Mouse (Mus musculus): ENCODE measurements at regions not wholly inside any gene's neighbourhood (a gene's known extent, or its start where the extent isn't known, plus 50 kb on each side); places are given as distances from the start of the nearest gene placed in this dataset.

DNA sequence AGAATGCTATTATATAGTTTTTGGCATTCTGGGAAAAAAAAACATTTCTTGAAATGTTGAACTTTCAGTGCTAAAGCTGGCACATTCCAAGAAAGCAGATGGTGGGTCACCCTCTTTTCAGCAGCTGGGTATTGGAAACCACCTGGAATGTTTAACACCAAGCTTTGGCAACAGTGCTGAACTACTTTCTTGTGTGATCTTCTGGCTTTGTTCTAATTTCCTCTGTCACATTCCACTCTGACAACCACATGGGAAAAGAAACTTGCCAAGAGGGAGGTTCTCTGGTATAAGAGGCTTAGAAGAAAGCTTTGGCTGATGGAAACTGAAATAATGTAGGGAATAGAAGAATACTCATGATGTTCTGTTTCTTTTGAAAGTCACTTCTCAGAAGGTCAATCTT lies 920.4 kb upstream of the Tenm4 start:
- DNase-seq (ENCODE audit: low spot score in 2 of 2) = no peak
- intact Hi-C loops (cut with DNase I) = no loop called here

DNA sequence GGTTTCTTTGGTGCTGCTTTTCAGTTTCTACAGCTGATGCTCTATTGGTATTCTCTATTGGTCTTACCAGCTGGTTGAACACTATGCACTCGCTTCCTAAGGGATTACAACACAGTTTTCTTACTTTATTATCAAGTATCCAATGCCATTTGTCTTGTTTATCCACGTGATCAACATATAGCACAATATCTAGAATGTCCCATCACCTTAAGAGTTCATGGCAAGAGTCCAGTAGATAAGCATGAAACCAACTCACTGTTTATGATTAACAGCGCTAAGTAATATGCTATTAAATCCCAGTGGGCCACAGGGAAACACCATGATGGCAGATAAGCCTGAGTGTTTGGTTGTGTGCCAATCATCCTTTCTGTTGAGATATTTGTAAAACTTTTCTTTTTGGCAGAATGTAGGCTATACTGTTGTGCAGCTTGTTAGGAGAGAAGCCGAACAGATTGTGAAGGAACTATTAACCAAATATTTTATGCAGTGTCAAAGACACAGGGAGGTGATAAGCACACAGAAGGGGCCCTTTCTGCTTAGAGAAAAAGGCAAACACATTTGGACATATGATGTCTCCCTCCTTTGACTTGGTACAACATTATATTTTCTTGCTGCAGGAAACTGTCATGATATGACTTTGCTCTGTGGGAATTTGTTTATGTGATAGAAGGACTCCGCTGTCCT lies 917.0 kb upstream of the Tenm4 start:
- no peak for DNase-seq (ENCODE audit: low spot score in 2 of 2)
- intact Hi-C loops (cut with DNase I) = no loop called here

DNA sequence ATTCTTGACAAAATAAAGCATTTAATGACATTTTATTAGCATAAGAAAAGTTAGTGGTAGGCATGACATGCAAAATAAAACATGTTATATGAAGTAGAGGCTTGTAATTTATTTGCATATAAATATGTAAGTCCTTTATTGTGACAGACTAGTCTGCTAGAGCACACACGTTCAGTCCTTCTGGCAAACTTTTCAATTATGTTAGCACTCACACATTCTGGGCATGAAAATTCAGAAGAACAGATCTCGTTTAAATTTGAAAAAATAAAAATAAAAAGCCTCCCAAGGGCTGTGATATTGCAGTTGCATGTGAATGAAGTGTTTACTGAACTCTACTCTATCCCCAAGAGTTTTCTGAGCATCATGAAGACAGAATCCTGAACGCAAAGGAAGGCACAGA lies 916.1 kb upstream of the Tenm4 start:
- intact Hi-C loops (cut with DNase I) = no loop called here
- no peak for DNase-seq (ENCODE audit: low spot score in 2 of 2)

DNA sequence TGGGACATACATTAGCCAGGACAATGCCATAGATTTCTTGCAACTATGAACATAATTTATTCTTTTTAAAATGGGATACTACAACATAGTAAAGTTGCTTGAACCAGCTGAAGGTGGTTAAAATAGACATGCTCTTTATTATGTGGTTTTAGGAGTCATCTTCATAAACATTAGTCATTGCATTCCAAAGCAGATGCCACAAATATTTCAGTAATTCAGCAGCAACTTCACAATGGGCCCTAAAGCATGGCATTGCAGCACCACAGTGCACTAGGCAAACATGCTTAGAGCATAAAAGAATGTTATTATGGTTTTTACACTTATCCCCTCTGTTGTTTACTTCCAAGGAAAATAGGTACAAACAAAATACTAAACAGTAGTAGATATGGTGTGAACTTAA lies 915.3 kb upstream of the Tenm4 start:
- no peak for DNase-seq (ENCODE audit: low spot score in 2 of 2)
- intact Hi-C loops (cut with DNase I) = no loop called here

DNA sequence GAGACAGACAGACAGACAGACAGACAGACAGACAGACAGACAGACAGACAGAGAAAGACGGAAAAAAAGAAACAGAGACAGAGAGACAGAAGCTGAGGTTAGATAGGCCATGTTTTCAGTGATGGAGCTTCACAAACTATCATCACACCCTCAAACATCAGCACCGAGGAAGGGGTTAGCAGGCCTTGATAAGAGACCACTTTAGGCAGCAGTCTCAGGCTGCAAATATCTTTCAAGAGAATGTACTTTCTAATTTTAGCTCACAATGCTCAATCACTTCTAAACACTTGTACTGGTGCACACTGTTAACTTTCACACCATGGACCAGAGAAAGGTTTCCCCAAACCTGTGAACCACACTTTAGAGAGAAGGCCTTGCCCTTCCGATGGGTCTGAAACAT lies 908.1 kb upstream of the Tenm4 start:
- intact Hi-C loops (cut with DNase I) = no loop called here
- no peak for DNase-seq (ENCODE audit: low spot score in 2 of 2)

DNA sequence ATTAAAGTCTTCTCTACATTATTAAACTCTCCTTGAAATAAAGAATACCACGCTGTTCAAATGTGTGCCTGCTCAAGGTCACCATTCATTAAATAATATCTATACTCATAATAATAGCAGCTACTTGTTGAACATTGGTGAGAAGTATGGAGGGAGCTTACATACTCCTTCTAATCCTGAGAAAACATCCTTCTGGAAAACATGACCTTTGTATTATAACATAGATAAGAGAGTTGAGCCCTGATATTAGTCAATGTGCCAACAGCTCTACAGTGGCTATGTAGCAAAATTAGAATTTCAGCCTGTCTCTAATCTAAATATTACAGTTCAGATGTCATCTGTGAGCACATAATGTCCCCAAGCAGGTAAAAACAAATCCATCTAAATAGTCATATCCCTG lies 893.8 kb upstream of the Tenm4 start:
- intact Hi-C loops (cut with DNase I) = no loop called here

DNA sequence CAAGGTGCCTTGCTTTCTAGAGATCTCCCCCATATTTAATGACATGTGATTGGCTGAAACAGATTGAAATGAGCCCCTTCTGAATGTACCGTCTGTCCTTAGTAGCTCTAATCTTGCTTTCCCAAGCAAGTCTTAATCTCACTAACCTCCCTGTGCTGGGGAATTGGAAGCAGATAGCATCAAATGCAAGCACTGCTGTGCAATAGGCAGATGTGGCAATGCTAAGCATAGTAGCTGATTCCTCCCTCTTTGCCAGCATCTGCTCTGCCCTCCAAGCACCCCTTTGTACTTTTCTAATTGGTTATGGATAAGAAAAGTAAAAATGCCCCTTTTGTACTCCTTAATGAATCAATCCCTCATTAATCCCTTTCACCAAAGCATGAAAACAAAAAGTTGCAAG lies 857.4 kb upstream of the Tenm4 start:
- no peak for DNase-seq (ENCODE audit: low spot score in 2 of 2)
- intact Hi-C loops (cut with DNase I) = no loop called here

More for the DNA sequence above, 893.8 kb upstream of the Tenm4 start:
- DNase-seq (ENCODE audit: low spot score in 2 of 2) = no peak

DNA sequence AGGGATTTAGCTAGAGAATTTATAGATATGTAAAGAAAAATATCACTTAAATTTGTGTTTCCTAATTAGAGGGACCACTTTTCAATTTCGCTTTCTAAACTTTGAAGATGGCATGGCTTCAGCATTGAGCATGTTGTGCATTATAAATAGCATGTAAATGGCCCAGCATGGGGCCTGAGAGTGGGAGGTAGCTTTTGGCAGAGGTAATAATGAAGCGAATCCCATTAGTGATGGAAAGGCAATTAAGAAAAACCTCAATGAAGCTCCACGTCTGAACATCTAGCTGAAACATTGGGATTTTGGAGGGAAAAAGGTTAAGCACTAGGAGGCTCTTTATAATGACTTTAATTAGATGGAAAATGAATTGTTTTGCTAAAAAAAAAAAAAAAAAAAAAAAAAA lies 848.0 kb upstream of the Tenm4 start:
- intact Hi-C loops (cut with DNase I) = no loop called here
- DNase-seq (ENCODE audit: low spot score in 2 of 2) = peak in 1 of 2 experiments; percentile 3

DNA sequence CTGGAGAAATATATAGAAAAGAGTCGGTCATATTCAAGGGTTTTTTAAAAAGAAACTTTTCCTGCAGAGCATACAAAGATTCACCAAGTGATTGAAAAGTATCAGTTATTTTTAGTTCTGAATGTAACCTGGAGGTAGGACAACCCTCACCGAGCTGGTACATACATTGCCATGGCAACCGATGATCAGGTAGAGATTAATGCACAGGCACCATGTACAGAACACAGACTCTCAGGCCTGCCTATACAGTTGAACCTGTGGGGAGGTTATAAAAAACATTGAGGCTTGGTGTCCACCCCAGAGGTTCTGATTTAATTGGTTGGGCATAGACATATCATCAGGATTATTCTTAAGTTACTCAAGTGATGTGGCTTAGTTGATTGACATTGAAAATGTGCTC lies 846.1 kb upstream of the Tenm4 start:
- no peak for DNase-seq (ENCODE audit: low spot score in 2 of 2)
- intact Hi-C loops (cut with DNase I) = no loop called here

DNA sequence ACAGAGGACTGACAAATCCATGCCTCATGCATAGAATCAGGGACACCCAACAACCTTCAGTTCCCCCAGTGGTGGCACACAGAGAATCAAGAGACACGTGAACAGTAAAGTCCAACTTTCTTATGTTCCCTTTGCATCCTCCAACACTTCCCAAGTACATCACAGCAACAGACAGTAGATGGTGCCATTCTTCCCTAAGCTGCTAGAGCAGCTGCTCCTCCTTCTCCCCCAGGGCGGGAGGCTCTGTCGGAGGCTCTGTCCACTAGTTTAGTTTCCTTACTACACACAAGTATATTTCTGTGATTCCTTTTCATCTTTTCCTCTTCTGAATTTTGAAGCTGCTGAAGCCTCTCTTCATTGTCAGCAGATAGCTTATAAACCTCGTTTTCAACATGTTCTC lies 839.0 kb upstream of the Tenm4 start:
- DNase-seq (ENCODE audit: low spot score in 2 of 2) = peak in 1 of 2 experiments; percentile 19
- intact Hi-C loops (cut with DNase I) = no loop called here

DNA sequence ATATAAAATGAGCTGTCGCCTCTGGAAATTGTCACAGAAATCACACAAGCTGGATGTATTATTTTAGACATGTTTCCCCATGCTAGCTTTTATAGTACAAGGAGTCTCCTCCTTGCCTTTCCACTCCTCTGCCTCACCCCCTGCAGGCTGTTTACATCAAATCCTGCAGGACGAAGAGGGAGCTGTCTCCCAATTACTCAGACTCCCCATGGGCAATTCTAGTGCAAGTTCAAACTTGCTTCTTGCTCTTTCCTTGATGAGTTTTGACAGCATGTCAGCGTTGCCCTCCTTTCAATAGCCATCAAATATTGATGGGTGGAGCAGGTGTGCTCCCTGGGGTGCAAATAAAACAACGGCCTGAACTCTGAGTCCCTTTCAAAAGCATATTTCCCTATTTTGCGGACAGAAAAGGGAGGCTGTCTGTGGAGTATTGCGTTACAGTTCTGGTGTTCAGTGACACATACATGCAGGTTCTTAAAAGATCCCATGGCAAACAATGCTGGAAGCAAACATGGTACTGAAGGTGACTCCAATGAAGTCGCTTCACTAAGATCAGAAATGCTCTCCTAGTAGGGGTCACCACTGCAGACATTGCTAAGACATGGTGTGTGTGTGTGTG lies 820.8 kb upstream of the Tenm4 start:
- DNase-seq (ENCODE audit: low spot score in 2 of 2) = no peak
- intact Hi-C loops (cut with DNase I) = no loop called here

DNA sequence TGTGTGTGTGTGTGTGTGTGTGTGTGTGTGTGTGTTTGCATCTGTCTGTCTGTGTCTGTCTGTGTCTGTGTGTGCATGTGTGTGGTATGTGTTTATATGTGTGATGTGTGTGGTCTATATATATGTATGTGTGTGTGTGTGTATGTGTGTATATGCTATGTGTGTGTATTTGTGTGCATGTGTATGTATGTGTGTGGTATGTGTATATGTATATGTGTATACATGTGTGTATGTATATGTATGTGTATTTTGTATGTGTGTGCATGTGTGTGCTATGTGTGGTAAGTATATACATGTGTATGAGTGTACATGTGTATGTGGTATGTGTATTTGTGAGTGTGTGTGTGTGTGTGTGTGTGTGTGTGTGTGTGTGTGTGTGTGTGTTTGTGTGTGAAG lies 820.2 kb upstream of the Tenm4 start:
- intact Hi-C loops (cut with DNase I) = no loop called here

DNA sequence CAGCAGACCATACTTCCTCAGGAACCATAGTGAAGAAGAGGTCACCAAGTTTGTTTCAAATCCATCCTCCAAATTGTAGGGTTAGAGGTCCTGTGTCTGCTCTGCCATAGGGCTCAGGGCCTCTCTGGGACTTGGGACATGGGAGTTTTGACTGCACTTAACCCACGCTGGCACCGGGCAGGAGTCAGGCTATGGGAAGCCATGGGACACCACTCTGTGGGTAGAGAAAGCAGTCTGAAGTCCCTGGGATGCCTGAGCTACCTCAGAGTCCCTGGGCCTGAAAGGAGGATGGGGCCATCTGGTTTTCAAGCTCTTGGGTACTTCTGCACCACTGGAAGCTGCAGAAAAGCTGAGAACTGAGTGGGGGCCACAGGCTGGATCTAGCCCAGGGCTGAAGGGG lies 819.7 kb upstream of the Tenm4 start:
- intact Hi-C loops (cut with DNase I) = no loop called here
- DNase-seq (ENCODE audit: low spot score in 2 of 2) = no peak

More for the DNA sequence above, 820.2 kb upstream of the Tenm4 start:
- DNase-seq (ENCODE audit: low spot score in 2 of 2) = no peak

DNA sequence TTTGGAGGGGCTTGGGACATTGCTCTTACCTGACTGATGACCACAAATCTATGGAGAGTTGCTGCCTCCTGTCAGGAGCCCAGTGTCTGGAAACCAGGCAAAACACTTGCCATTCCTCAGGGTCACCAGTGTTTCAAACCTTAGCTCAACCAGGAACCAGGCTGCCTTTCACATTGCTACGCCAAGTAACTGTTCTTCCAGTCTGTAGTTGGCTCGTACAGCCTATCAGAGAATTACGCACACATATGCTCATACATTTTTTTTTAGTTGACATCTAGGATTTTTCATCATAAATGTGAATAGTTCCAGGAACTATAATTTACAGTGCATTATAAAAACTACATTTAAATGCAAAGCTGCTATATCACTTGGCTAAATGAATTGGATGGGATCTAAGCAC lies 818.9 kb upstream of the Tenm4 start:
- DNase-seq (ENCODE audit: low spot score in 2 of 2) = no peak
- intact Hi-C loops (cut with DNase I) = no loop called here

DNA sequence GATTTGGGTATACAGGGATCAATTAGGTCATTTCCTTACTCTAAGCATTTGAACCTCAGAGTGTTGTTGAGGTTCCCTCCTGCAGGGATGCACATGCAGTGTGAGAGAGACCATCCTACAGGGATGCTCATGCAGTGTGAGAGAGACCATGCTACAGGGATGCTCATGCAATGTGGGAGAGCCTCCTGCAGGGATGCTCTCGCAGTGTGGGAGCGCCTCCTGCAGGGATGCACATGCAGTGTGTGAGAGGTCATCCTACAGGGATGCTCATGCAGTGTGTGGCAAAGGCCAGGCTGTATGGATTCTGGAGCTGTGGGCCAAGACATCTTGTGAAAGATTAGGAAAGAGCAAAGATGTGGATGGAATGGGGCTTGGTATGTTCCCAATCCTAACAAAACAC lies 816.1 kb upstream of the Tenm4 start:
- DNase-seq (ENCODE audit: low spot score in 2 of 2) = no peak

DNA sequence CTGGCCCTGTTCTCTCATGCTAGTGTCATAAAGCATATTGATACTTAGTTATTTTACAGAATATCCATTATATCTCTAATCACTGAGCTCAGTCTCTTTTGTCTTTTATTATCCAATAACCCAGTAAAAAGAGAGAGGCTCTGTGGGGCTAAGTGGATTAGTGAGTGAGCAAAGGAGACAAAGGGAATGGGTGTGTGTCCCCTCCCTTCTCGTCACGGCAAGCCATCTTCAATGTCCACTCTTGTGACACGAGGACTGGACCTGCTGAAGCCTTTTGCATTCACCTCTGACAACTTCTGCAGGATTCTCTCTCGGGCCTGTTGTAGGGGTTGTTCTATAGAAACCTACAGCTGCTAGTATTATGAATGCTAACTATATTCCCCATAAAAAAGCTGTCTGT lies 812.3 kb upstream of the Tenm4 start:
- intact Hi-C loops (cut with DNase I) = no loop called here
- no peak for DNase-seq (ENCODE audit: low spot score in 2 of 2)

More for the DNA sequence above, 816.1 kb upstream of the Tenm4 start:
- intact Hi-C loops (cut with DNase I) = no loop called here

DNA sequence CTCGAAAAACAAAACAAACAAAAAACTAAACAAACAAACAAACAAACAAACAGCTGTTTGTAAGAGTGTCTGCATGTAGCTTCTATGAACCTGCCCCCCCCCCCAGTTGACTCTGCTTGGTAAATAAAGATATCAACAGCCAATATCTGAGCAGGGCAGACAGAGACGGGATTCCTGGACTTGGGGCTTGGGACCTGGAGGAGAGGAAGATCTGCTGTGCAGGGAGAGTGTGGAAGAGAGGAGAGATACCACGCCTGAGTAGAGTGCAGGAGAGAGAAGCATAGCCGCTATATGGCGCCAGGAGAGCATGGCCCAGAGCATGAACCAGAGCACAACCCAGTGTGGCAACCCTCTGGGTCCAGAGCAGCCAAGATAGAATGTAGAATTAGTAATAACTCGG lies 811.9 kb upstream of the Tenm4 start:
- intact Hi-C loops (cut with DNase I) = no loop called here
- DNase-seq (ENCODE audit: low spot score in 2 of 2) = no peak
